Mouse (Mus musculus) forebrain, embryonic 15.5 days (tissue): ENCODE results near the gene Fndc5. TPM values are rescaled to one million over a fixed set of nuclear protein-coding genes. Genes with fewer than 3 reads are reported as not detected.

Experiments used
- ATAC-seq: fragments of 200-750 bp; cut with Nextera tagmentation; replicated peaks from 2 replicates; pipeline ENCODE4 v1.8.0; 2017; ENCODE audit warnings: mild to moderate bottlenecking, moderate TSS enrichment, moderate library complexity
- H3K27ac ChIP-seq: fragments of 300-500 bp; sonication (generic); replicated peaks from 2 replicates; pipeline ENCODE4 v1.5.1; 2015; ENCODE audit warnings: mild to moderate bottlenecking, inconsistent platforms
- H3K27me3 ChIP-seq: fragments of 300-500 bp; sonication (generic); 2 replicates; pipeline ENCODE4 v1.6.1; 2015; ENCODE audit warnings: inconsistent platforms
- H3K36me3 ChIP-seq: fragments of 300-500 bp; sonication (generic); 2 replicates; pipeline ENCODE4 v1.6.1; 2015; ENCODE audit warnings: mild to moderate bottlenecking, inconsistent platforms
- H3K4me1 ChIP-seq: fragments of 300-500 bp; sonication (generic); 2 replicates; pipeline ENCODE4 v1.6.1; 2015; ENCODE audit warnings: inconsistent platforms
- H3K4me2 ChIP-seq: fragments of 300-500 bp; sonication (generic); replicated peaks from 2 replicates; pipeline ENCODE4 v1.6.1; 2015; ENCODE audit warnings: mild to moderate bottlenecking, inconsistent platforms
- H3K4me3 ChIP-seq: fragments of 300-500 bp; sonication (generic); 2 replicates; pipeline ENCODE4 v1.5.1; 2015; ENCODE audit warnings: mild to moderate bottlenecking, inconsistent platforms
- H3K9ac ChIP-seq: fragments of 300-500 bp; sonication (generic); replicated peaks from 2 replicates; pipeline ENCODE4 v1.6.1; 2015; ENCODE audit warnings: mild to moderate bottlenecking, inconsistent platforms
- H3K9me3 ChIP-seq: fragments of 300-500 bp; sonication (generic); 2 replicates; pipeline ENCODE4 v1.6.1; 2016; ENCODE audit warnings: inconsistent platforms
- WGBS: fragments of 180-500 bp; shearing (Covaris S2); methylation state at CpG from one replicate; pipeline ENCODE4 v1.1.7; 2015; ENCODE audit warnings: mixed read lengths; 5-methylcytosine and 5-hydroxymethylcytosine counted together
- polyA plus RNA-seq: library from polyadenylated mRNA; unstranded; fragments of >200 nt; fragmentation: Nextera tagmentation; extraction: Ambion mirVana; gene quantifications from 2 replicates; pipeline ENCODE4 v1.2.1, GENCODE M21; 2015

Gene Fndc5
- polyA plus RNA-seq, 1 experiment from 2014 or later = 2.6 TPM

DNA sequence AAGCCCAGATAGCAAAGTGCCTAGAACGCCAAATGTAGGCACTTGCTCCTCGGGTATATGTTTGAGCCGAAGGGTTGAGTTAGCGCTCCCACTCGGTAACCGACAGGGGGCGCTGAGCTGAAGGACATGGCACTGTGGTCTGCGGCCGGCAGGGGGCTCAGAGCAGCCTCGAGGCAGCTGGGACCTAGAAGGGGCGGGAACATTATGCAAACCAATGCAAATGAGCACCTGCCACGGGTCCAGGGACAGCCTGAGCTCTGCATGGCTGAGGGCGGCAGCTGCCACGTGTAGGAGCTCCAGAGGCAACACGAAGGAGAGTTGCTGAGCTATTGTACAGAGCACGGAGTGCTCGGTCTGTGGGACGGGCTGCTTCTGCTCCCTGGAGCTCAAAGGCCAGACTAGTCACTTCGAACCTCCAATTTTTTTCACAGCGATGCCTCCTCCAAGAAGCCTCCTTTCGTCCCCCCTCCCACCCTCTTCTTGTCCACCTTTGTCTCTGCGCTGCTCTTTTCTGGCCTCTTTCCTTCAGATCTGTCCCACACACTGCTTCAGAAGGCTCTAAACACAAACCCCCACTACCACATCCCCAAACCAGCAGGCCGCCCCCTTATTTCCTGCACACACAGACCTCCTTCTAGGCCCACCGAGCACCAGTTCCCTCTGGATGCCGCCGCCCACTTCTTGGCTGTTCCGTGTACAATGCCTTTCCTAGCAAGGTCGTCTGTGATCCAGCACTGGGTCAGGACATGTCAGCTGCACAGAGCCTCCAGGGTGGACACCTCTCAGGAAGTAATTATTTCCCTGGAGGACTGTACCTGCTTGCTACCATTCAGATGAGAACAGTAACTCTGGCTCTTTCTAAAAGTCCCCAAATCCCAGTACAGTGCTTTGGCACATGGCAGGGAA, 23.5 kb upstream of the Fndc5 start:
- WGBS = 25% methylated on average over 28 of the region's 28 CpGs
- H3K27ac ChIP-seq = peak overlapping the region; percentile 58; the same call in 1 of the 2 replicates
- peaks cover 15% of the 10 kb centered on the region for H3K4me1 ChIP-seq
- 0 out of 2 replicates have a peak overlapping the region, but pooled peaks have one; percentile 7 for H3K4me2 ChIP-seq
- H3K9ac ChIP-seq = no peak overlapping the region
- no peak overlapping the region for H3K4me3 ChIP-seq
- ATAC-seq = peak; percentile 94
- H3K36me3 ChIP-seq = no peaks in the 10 kb centered on the region
- H3K9me3 ChIP-seq = no peaks in the 10 kb centered on the region
- H3K27me3 ChIP-seq = no peaks in the 10 kb centered on the region

DNA sequence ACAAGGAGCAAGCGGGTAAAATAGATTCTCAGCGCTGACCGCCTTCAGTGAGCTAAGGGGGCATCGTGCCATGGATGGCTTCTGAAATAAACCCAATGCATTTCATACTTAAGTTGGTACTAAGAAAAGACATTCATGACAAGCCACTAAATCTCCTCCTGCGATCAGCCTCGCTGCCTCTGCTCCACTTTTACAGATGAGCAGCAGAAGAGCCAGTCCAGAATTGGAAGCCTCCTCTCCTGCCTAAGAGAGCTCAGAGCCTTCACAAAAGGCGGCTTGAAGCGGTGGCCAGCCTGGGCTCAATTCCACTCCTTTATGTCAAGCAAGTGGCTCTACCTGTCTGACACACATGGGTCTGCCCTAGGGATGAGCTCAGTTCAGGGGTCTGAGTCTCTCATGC, 20.1 kb upstream of the Fndc5 start:
- Histone ChIP-seq H3K4me3 (no peak overlapping the region), H3K27ac (no peak overlapping the region), H3K4me1 (peaks cover 38% of the 10 kb centered on the region), H3K36me3 (no peaks in the 10 kb centered on the region), H3K9me3 (no peaks in the 10 kb centered on the region), H3K4me2 (no peak overlapping the region), H3K9ac (no peak overlapping the region), H3K27me3 (peaks cover 19% of the 10 kb centered on the region; the same call in 1 of the 2 replicates)
- 92% methylated on average over 8 of the region's 8 CpGs for WGBS
- no peak for ATAC-seq

- Histone ChIP-seq H3K36me3 (no peaks in the 10 kb centered on the region), H3K9ac (no peak overlapping the region), H3K9me3 (no peaks in the 10 kb centered on the region), H3K27me3 (peaks cover 19% of the 10 kb centered on the region; the same call in 1 of the 2 replicates), H3K27ac (no peak overlapping the region), H3K4me2 (no peak overlapping the region), H3K4me3 (no peak overlapping the region), H3K4me1 (peaks cover 44% of the 10 kb centered on the region)
- ATAC-seq = no peak
- WGBS = 88% methylated on average over 14 of the region's 14 CpGs
Observed at GRCm38 (mm10) chr4:129117720-129118510, 18.9 kb upstream of the Fndc5 start.

DNA sequence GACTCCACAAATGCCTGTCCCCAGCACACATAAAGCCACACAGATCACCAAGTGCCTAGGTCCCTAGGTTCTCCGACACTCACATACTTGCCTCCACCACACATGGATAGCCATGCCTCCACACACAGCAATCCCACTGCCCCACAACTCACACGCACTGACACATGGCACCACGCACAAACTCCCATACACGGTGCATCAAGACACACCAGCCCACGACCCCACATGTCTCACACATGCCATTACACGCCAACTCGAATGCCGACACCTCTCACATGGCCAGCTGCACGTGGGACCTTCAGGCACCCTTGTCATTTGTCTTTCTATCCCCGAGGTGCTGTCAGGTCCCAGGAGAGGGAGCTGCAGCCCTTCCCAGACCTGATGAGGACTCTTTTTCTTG, 17.1 kb upstream of the Fndc5 start:
- Histone ChIP-seq H3K27me3 (peaks cover 19% of the 10 kb centered on the region; the same call in 1 of the 2 replicates), H3K4me1 (peaks cover 39% of the 10 kb centered on the region), H3K36me3 (no peaks in the 10 kb centered on the region), H3K9ac (no peak overlapping the region), H3K4me3 (0 out of 2 replicates have a peak overlapping the region, but pooled peaks have one; percentile 65), H3K4me2 (peak overlapping the region; percentile 93), H3K9me3 (no peaks in the 10 kb centered on the region), H3K27ac (no peak overlapping the region)
- WGBS = 74% methylated on average over 10 of the region's 10 CpGs
- no peak for ATAC-seq

- Histone ChIP-seq H3K4me3 (peak overlapping the region; percentile 65), H3K9ac (peak overlapping the region; percentile 68), H3K27me3 (peaks cover 19% of the 10 kb centered on the region; the same call in 1 of the 2 replicates), H3K36me3 (no peaks in the 10 kb centered on the region), H3K4me2 (peak overlapping the region; percentile 93), H3K4me1 (peaks cover 49% of the 10 kb centered on the region), H3K9me3 (no peaks in the 10 kb centered on the region), H3K27ac (peak overlapping the region; percentile 66; the same call in 1 of the 2 replicates)
- 2% methylated on average over 56 of the region's 59 CpGs for WGBS
- ATAC-seq = peak; percentile 42; the same call in 1 of the 2 replicates
Observed at GRCm38 (mm10) chr4:129120520-129121445, 16.0 kb upstream of the Fndc5 start.

- 2% methylated on average over 17 of the region's 17 CpGs for WGBS
- Histone ChIP-seq H3K9ac (peak within 1 kb of the TSS; percentile 68), H3K27me3 (peaks cover 19% of the 10 kb centered on the region; the same call in 1 of the 2 replicates), H3K4me3 (peak within 1 kb of the TSS; percentile 65), H3K27ac (peak within 1 kb of the TSS; percentile 66; the same call in 1 of the 2 replicates), H3K4me2 (peak within 1 kb of the TSS; percentile 93), H3K4me1 (peaks cover 54% of the 10 kb centered on the region), H3K36me3 (no peaks in the 10 kb centered on the region), H3K9me3 (no peaks in the 10 kb centered on the region)
- peak; percentile 24; the same call in 1 of the 2 replicates for ATAC-seq
Observed at GRCm38 (mm10) chr4:129121569-129122086, 15.2 kb upstream of the Fndc5 start, which contains the start of gene Hpca. Gene Hpca, minus strand, starts transcription at chr4:129122036.

GRCm38 (mm10) chr4:129122107-129122506, 14.7 kb upstream of the Fndc5 start:
- Histone ChIP-seq H3K4me1 (peaks cover 54% of the 10 kb centered on the region), H3K27ac (peak overlapping the region; percentile 66; the same call in 1 of the 2 replicates)

GRCm38 (mm10) chr4:129122719-129123118, 14.1 kb upstream of the Fndc5 start:
- H3K4me1 ChIP-seq = peaks cover 54% of the 10 kb centered on the region
- H3K4me3 ChIP-seq = no peak overlapping the region
- 0 out of 2 replicates have a peak, but pooled peaks have one; percentile 21 for ATAC-seq
- WGBS = 34% methylated on average over 8 of the region's 8 CpGs
- peaks cover 19% of the 10 kb centered on the region; the same call in 1 of the 2 replicates for H3K27me3 ChIP-seq
- H3K9ac ChIP-seq = no peak overlapping the region
- H3K36me3 ChIP-seq = no peaks in the 10 kb centered on the region
- H3K4me2 ChIP-seq = no peak overlapping the region
- H3K27ac ChIP-seq = peak overlapping the region; percentile 16; the same call in 1 of the 2 replicates
- no peaks in the 10 kb centered on the region for H3K9me3 ChIP-seq

More at GRCm38 (mm10) chr4:129122107-129122506, 14.7 kb upstream of the Fndc5 start:
- no peak for ATAC-seq
- Histone ChIP-seq H3K9me3 (no peaks in the 10 kb centered on the region), H3K36me3 (no peaks in the 10 kb centered on the region), H3K9ac (no peak overlapping the region), H3K4me2 (peak overlapping the region; percentile 93), H3K4me3 (no peak overlapping the region), H3K27me3 (peaks cover 19% of the 10 kb centered on the region; the same call in 1 of the 2 replicates)
- WGBS = 25% methylated on average over 9 of the region's 9 CpGs

GRCm38 (mm10) chr4:129124652-129125146, 12.1 kb upstream of the Fndc5 start:
- no peaks in the 10 kb centered on the region for H3K36me3 ChIP-seq
- H3K4me1 ChIP-seq = peaks cover 68% of the 10 kb centered on the region
- ATAC-seq = peak; percentile 44
- WGBS = 4% methylated on average over 13 of the region's 13 CpGs
- H3K4me2 ChIP-seq = peak overlapping the region; percentile 20
- no peak overlapping the region for H3K9ac ChIP-seq
- peaks cover 9% of the 10 kb centered on the region; the same call in 1 of the 2 replicates for H3K27me3 ChIP-seq
- H3K27ac ChIP-seq = peak overlapping the region; percentile 57
- H3K9me3 ChIP-seq = no peaks in the 10 kb centered on the region
- H3K4me3 ChIP-seq = no peak overlapping the region

GRCm38 (mm10) chr4:129125736-129126451, 10.9 kb upstream of the Fndc5 start:
- Histone ChIP-seq H3K27ac (no peak overlapping the region), H3K9ac (no peak overlapping the region), H3K4me2 (peak overlapping the region; percentile 20), H3K27me3 (no peaks in the 10 kb centered on the region; the same call in 1 of the 2 replicates), H3K4me1 (peaks cover 67% of the 10 kb centered on the region), H3K36me3 (no peaks in the 10 kb centered on the region), H3K4me3 (peak overlapping the region; percentile 14; the same call in 1 of the 2 replicates), H3K9me3 (no peaks in the 10 kb centered on the region)
- no peak for ATAC-seq
- WGBS = 6% methylated on average over 19 of the region's 19 CpGs
